In genomic region chr1:53753501-53753900, GRCm38 (mm10) we compare ENCODE assay signal across 1 mouse cellular context. TPM values are rescaled to one million over a fixed set of nuclear protein-coding genes. Genes with fewer than 3 reads are reported as not detected.
"Had no signal": no experiment of that assay in that cellular context is flagged by ENCODE, and none has a peak within 500 bp of the region (broad histone marks: within the 10 kb centered on the region; RNA-seq: fewer than 3 reads in every experiment).

No protein-coding gene starts in this region.

RNA-seq across cellular contexts. Expression of gene Dnah7a, which starts 46.9 kb away (rescaled TPM):
- polyA plus RNA-seq: erythroblast, embryonic 14.5 days had no signal
